Mouse (Mus musculus): ENCODE measurements around the gene Mettl1.

- TF ChIP-seq POLR2A (IDR thresholded peaks at IDR 0.05; ENCODE audit: extremely low read depth, insufficient read depth, low read length) (no peak), CTCF (IDR thresholded peaks at IDR 0.05; ENCODE audit: extremely low read depth, insufficient read depth, low read length) (no peak)
Observed at GRCm38 (mm10) chr10:127047954-127048353, 6.7 kb downstream of the Mettl1 start, which contains the start of gene Cyp27b1.

Data from cortical plate, adult 2 months (tissue).